Mouse (Mus musculus) lung, embryonic 15.5 days (tissue): ENCODE results near the gene Ykt6. TPM values are rescaled to one million over a fixed set of nuclear protein-coding genes. Genes with fewer than 3 reads are reported as not detected.
A peak's percentile ranks its signal among the peaks of the same experiment; 100 is the strongest.
"Not testable (repeated sequence)": the region's sequence is repeated elsewhere in the genome, so short reads cannot be mapped to it uniquely, and the experiment has no call there.

Source experiments
- ATAC-seq: fragments of 200-750 bp; cut with Nextera tagmentation; 2 replicates; pipeline ENCODE4 v1.8.0; 2017; ENCODE audit warnings: moderate number of reproducible peaks, borderline replicate concordance; ENCODE audit not compliant: low FRiP score, low TSS enrichment; ENCODE audit errors: extremely low read depth
- H3K27ac ChIP-seq: fragments of 300-500 bp; sonication (generic); 2 replicates; pipeline ENCODE4 v1.5.1; 2015; ENCODE audit warnings: moderate library complexity, mild to moderate bottlenecking, inconsistent platforms
- H3K27me3 ChIP-seq: fragments of 300-500 bp; sonication (generic); 2 replicates; pipeline ENCODE4 v1.6.1; 2015; ENCODE audit warnings: inconsistent platforms
- H3K36me3 ChIP-seq: fragments of 300-500 bp; sonication (generic); 2 replicates; pipeline ENCODE4 v1.6.1; 2015; ENCODE audit warnings: inconsistent platforms
- H3K4me1 ChIP-seq: fragments of 300-500 bp; sonication (generic); 2 replicates; pipeline ENCODE4 v1.6.1; 2015; ENCODE audit warnings: inconsistent platforms
- H3K4me2 ChIP-seq: fragments of 300-500 bp; sonication (generic); 2 replicates; pipeline ENCODE4 v1.6.1; 2015; ENCODE audit warnings: inconsistent platforms, mild to moderate bottlenecking, moderate library complexity
- H3K4me3 ChIP-seq: fragments of 300-500 bp; sonication (generic); 2 replicates; pipeline ENCODE4 v1.5.1; 2015; ENCODE audit warnings: mild to moderate bottlenecking, inconsistent platforms
- H3K9ac ChIP-seq: fragments of 300-500 bp; sonication (generic); 2 replicates; pipeline ENCODE4 v1.6.1; 2015; ENCODE audit warnings: inconsistent platforms
- H3K9me3 ChIP-seq: fragments of 300-500 bp; sonication (generic); 2 replicates; pipeline ENCODE4 v1.6.1; 2016; ENCODE audit warnings: inconsistent platforms
- WGBS: fragments of 180-500 bp; shearing (Covaris S2); methylation state at CpG from one replicate; pipeline ENCODE4 v1.1.7; 2015; 5-methylcytosine and 5-hydroxymethylcytosine counted together
- polyA plus RNA-seq: library from polyadenylated mRNA; unstranded; fragments of >200 nt; fragmentation: Nextera tagmentation; extraction: Ambion mirVana; gene quantifications from 2 replicates; pipeline ENCODE4 v1.2.1, GENCODE M21; 2015

The Ykt6 gene
- polyA plus RNA-seq, 1 experiment from 2014 or later: 58.6 TPM

DNA sequence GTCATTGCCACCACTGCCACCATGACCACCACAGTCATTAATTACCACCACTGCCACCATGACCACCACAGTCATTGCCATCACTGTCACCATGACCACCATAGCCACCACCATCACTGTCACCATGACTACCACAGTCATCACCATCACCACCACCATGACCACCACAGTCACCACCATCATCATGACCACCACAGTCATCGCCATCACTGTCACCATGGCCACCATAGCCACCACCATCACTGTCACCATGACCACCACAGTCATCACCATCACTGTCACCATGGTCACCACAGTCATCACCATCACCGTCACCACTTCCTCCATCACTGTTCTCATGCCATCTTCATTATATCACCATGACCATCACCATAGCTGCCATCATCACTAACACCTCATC, 43.0 kb downstream of the Ykt6 start:
- H3K27me3 ChIP-seq: no peaks in the 10 kb centered on the region
- H3K27ac ChIP-seq: no peak overlapping the region
- peaks cover 41% of the 10 kb centered on the region for H3K4me1 ChIP-seq
- 97% methylated on average over 2 of the region's 2 CpGs for WGBS
- no peaks in the 10 kb centered on the region for H3K36me3 ChIP-seq
- no peak overlapping the region for H3K4me2 ChIP-seq
- no peak overlapping the region for H3K9ac ChIP-seq
- H3K4me3 ChIP-seq: no peak overlapping the region
- H3K9me3 ChIP-seq: no peaks in the 10 kb centered on the region
- no peak for ATAC-seq

DNA sequence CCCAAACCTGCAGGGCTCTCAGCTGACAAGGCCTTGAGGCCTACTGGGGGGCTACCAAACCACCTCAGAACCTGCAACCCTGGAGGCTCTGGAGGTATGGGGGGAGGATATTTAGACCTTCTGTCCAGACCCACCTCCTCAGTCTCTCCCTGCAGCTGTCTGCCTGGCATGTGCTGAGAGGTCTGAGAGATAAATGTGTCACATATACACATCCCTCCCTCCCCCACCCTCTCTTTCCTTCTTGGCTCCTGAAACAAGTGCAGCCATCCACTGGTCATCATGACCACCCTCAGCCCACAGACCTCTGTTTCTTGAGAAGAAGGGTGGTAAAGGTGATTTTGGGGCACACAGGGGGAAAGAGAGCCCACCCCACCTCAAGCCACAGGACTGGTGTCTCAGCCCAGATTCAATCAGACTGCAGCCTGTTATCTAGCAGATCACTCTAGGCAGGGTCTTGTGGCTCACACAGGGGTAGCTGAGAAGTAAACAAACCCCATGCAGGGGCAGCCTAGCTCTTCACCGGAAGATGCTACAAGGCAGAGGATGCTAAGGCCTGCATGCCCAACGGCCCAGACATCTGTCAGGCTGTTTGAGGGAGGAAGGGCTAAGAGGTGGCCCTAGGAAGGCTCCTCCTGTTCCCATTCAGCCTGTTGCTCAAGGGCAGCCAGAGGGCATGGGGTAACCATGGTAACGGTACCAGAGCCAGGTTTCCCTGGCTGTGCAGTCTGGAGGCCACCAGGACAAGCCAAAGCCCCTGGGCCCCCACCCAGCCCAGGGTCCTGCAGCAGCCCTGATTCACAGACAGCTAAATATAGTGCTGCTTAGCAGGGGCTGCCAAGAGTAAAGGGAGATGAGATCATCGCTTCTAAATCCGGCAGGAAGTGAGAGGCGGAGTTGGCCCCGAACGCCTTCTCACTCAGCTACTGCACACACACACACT, 44.6 kb downstream of the Ykt6 start:
- H3K4me2 ChIP-seq: peak overlapping the region; percentile 29; the same call in 1 of the 2 replicates
- peak overlapping the region; percentile 83 for H3K27ac ChIP-seq
- H3K9me3 ChIP-seq: no peaks in the 10 kb centered on the region
- peaks cover 4% of the 10 kb centered on the region; the same call in 1 of the 2 replicates for H3K27me3 ChIP-seq
- H3K4me3 ChIP-seq: no peak overlapping the region
- peaks cover 55% of the 10 kb centered on the region for H3K4me1 ChIP-seq
- H3K36me3 ChIP-seq: no peaks in the 10 kb centered on the region
- H3K9ac ChIP-seq: peak overlapping the region; percentile 10; the same call in 1 of the 2 replicates
- WGBS: 1% methylated on average over 8 of the region's 8 CpGs
- peak; percentile 92 for ATAC-seq

DNA sequence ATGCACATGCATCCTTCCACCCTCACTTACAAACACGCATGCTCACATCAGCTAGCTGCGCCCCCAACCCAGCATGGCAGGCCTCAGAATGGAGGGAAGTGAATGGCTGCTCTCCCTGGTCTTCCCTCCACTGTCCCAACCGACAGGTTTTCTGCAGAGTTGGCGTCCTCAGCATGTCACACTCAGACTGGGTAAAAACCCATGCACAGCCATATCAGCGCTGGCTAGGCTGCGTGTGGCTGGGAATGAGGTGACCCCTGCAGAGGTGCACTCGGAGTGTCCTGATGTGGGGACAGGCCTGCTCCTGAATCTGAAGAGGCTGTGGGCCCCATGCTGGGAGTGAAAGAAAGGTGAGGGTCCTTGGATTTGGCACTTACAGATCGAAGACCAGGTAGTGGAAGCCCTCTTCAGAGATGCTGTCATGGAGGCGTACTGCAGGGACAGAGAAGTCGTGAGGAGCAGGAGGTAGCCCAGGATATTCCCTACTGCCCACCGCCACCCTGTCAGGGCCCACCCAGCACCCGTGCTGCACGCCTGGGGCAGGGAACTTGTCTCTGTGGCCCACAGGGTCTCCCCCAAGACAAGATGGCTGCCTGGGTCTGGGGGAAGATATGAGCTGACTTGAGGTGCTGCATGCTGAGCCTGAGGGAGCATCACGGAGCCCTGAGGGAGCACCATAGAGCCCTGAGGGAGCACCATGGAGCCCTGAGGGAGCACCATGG, 45.6 kb downstream of the Ykt6 start:
- Histone ChIP-seq H3K4me1 (peaks cover 57% of the 10 kb centered on the region), H3K4me2 (no peak overlapping the region), H3K27me3 (peaks cover 4% of the 10 kb centered on the region; the same call in 1 of the 2 replicates), H3K4me3 (no peak overlapping the region), H3K27ac (peak overlapping the region; percentile 83), H3K9me3 (no peaks in the 10 kb centered on the region), H3K36me3 (no peaks in the 10 kb centered on the region), H3K9ac (no peak overlapping the region)
- ATAC-seq: peak; percentile 3; the same call in 1 of the 2 replicates
- 72% methylated on average over 14 of the region's 14 CpGs for WGBS

DNA sequence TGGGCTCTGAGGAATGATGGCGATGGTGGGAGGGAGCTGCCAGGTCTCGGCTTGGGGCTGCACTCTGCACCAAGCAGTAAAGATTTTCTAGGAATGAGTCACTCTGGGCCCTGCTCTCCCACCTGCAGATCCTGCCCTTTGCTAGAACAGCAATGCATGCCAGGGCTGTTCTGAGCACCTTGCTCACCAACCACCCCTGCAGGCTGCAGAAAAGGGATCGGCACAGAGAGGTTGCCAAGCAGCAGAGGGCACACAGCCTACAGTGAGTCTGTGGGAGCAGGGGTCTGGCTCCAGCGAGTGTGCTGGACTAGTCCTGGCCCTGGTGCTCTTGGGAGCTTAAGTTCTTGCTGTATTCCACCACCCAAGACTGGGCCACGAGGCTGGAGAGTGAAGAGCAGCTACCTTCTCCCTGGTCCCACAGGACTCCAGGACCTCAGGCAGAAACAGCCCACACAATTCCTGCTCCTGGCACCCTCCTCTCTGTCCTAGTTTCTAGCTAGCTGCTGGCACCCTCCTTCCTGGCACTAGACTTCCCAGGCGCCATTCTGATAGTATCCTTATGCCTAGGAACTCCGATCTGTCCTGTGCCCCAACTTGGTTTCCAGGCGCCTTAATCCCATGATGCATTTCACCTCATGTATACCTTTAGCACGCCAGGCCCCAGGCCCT, 46.6 kb downstream of the Ykt6 start:
- Histone ChIP-seq H3K27ac (no peak overlapping the region), H3K4me2 (no peak overlapping the region), H3K4me3 (no peak overlapping the region), H3K9me3 (no peaks in the 10 kb centered on the region), H3K9ac (no peak overlapping the region), H3K27me3 (peaks cover 4% of the 10 kb centered on the region; the same call in 1 of the 2 replicates), H3K4me1 (peaks cover 57% of the 10 kb centered on the region), H3K36me3 (no peaks in the 10 kb centered on the region)
- 69% methylated on average over 9 of the region's 9 CpGs for WGBS
- no peak for ATAC-seq

DNA sequence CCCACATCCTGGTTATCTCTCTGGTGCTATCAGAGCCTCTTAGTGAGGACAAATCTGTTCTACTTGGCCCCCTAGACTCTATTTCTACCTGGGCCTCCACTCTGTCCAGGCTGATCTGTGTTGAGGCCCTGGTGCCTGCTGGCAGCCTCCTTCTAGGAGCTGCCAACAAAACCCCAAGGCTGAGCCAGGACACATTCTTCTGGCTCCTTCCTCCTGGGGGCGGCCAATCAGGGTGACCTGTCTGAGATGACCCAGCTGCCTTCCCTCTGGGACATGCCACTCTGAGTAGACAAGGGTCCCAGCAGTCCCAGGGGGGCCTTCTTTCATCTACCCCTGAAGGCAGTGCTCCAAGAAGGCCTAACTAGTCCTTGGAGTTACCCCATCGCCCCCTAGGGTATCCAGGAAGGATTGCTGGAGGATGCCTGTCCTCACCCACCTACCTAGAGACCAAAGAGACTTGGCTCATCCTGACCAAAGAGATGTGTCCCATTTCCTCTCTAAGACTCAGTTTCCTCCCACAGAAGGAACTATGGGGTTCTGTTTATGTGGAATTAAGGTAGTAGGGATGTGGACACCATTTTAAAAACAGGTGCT, 47.6 kb downstream of the Ykt6 start:
- Histone ChIP-seq H3K4me2 (no peak overlapping the region), H3K9ac (no peak overlapping the region), H3K27me3 (peaks cover 4% of the 10 kb centered on the region; the same call in 1 of the 2 replicates), H3K36me3 (no peaks in the 10 kb centered on the region), H3K4me1 (peaks cover 57% of the 10 kb centered on the region), H3K4me3 (no peak overlapping the region), H3K9me3 (no peaks in the 10 kb centered on the region), H3K27ac (no peak overlapping the region)
- ATAC-seq: no peak
- 34% methylated on average over 2 of the region's 2 CpGs for WGBS

DNA sequence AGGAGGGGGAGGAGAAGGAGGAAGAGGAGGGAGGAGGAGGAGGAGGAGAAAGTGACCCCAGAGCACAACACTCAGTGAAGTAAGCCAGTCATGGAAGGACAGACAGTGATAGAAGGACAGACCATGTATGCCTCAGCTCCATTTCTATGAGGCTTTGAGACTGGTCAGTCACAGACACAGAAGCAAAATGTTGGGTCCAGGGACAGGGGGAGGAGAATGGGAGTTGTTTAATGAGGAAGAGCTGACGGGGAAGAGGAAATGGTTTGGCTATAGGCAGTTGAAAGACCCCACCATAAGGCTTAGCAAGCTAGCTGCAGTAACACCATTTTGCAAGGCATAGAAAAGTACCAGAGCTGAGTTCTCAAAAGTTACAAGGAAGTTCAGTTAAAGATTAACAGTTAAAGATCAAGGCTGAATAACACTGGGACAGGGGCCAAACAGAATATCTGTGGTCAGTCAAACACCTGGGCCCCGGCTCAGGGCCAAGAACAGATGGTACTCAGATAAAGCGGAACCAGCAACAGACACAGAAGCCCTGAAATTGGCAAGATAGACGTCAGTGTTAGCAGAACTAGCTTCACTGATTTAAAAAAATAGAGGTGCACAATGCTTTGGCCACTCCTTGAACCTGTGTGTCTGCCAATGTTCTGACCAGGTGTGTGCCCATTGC, 50.0 kb downstream of the Ykt6 start:
- H3K27ac ChIP-seq: peak overlapping the region; percentile 59; the same call in 1 of the 2 replicates
- H3K4me1 ChIP-seq: peaks cover 43% of the 10 kb centered on the region
- H3K4me3 ChIP-seq, ATAC-seq, H3K27me3 ChIP-seq, H3K4me2 ChIP-seq, H3K36me3 ChIP-seq, H3K9ac ChIP-seq, H3K9me3 ChIP-seq: not testable (repeated sequence)
- 4% methylated on average over 1 of the region's 4 CpGs for WGBS

DNA sequence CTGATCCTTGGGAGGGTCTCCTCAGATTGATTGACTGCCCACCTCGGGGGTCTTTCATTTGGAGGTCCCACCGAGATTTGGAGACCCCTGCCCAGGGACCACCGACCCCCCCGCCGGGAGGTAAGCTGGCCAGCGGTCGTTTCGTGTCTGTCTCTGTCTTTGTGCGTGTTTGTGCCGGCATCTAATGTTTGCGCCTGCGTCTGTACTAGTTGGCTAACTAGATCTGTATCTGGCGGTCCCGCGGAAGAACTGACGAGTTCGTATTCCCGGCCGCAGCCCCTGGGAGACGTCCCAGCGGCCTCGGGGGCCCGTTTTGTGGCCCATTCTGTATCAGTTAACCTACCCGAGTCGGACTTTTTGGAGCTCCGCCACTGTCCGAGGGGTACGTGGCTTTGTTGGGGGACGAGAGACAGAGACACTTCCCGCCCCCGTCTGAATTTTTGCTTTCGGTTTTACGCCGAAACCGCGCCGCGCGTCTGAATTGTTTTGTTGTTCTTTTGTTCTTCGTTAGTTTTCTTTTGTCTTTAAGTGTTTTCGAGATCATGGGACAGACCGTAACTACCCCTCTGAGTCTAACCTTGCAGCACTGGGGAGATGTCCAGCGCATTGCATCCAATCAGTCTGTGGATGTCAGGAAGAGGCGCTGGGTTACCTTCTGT, 51.0 kb downstream of the Ykt6 start:
- H3K4me3 ChIP-seq: peak overlapping the region; percentile 43
- not testable (repeated sequence) for H3K36me3 ChIP-seq, H3K9me3 ChIP-seq, H3K27ac ChIP-seq, ATAC-seq, H3K27me3 ChIP-seq
- H3K4me1 ChIP-seq: peaks cover 34% of the 10 kb centered on the region
- WGBS: 2% methylated on average over 41 of the region's 44 CpGs
- peak overlapping the region; percentile 64 for H3K4me2 ChIP-seq
- H3K9ac ChIP-seq: peak overlapping the region; percentile 16; the same call in 1 of the 2 replicates

DNA sequence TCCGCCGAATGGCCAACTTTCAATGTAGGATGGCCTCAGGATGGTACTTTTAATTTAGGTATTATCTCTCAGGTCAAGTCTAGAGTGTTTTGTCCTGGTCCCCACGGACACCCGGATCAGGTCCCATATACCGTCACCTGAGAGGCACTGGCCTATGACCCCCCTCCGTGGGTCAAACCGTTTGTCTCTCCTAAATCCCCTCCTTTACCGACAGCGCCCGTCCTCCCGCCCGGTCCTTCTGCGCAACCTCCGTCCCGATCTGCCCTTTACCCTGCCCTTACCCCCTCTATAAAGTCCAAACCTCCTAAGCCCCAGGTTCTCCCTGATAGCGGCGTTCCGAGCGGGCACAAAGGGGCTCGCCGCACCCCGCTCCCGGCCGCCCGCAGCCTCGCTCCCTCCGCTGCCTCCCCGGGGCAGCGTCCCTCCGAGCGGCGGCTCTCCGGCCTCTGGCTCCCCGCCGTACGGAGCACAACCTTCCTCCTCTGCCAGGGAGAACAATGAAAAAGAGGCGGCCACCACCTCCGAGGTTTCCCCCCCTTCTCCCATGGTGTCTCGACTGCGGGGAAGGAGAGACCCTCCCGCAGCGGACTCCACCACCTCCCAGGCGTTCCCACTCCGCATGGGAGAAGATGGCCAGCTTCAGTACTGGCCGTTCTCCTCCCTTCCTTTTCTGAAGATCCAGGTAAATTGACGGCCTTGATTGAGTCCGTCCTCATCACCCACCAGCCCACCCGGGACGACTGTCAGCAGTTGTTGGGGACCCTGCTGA, 51.7 kb downstream of the Ykt6 start:
- H3K27me3 ChIP-seq, H3K27ac ChIP-seq, ATAC-seq, H3K9me3 ChIP-seq, H3K36me3 ChIP-seq, H3K9ac ChIP-seq: not testable (repeated sequence)
- H3K4me2 ChIP-seq: peak overlapping the region; percentile 64
- peaks cover 27% of the 10 kb centered on the region for H3K4me1 ChIP-seq
- peak overlapping the region; percentile 43 for H3K4me3 ChIP-seq
- WGBS: 0% methylated on average over 19 of the region's 49 CpGs

DNA sequence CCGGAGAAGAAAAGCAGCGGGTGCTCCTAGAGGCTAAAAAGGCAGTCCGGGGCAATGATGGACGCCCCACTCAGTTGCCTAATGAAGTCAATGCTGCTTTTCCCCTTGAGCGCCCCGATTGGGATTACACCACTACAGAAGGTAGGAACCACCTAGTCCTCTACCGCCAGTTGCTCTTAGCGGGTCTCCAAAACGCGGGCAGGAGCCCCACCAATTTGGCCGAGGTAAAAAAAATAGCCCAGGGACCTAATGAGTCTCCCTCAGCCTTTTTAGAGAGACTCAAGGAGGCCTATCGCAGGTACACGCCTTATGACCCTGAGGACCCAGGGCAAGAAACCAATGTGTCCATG, 52.3 kb downstream of the Ykt6 start:
- H3K36me3 ChIP-seq, H3K27me3 ChIP-seq, H3K27ac ChIP-seq, H3K9me3 ChIP-seq, H3K9ac ChIP-seq, ATAC-seq: not testable (repeated sequence)
- peak overlapping the region; percentile 64 for H3K4me2 ChIP-seq
- H3K4me3 ChIP-seq: peak overlapping the region; percentile 43
- peaks cover 23% of the 10 kb centered on the region for H3K4me1 ChIP-seq
- 28% methylated on average over 11 of the region's 13 CpGs for WGBS

DNA sequence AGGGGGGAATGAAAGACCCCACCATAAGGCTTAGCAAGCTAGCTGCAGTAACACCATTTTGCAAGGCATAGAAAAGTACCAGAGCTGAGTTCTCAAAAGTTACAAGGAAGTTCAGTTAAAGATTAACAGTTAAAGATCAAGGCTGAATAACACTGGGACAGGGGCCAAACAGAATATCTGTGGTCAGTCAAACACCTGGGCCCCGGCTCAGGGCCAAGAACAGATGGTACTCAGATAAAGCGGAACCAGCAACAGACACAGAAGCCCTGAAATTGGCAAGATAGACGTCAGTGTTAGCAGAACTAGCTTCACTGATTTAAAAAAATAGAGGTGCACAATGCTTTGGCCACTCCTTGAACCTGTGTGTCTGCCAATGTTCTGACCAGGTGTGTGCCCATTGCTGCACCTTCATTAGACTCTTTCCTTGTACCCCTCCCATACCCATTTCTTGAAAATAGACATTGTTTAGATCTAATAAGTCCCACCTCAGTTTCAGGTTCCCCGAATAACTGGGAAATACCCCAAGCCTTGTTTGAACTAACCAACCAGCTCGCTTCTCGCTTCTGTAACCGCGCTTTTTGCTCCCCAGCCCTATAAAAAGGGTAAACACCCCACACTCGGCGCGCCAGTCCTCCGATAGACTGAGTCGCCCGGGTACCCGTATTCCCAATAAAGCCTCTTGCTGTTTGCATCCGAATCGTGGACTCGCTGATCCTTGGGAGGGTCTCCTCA, 55.4 kb downstream of the Ykt6 start:
- 100% methylated on average over 3 of the region's 18 CpGs for WGBS
- not testable (repeated sequence) for ATAC-seq, H3K4me1 ChIP-seq, H3K27me3 ChIP-seq, H3K27ac ChIP-seq, H3K4me2 ChIP-seq, H3K9ac ChIP-seq, H3K36me3 ChIP-seq, H3K9me3 ChIP-seq, H3K4me3 ChIP-seq
